Mouse (Mus musculus) heart, postnatal 36 days (tissue): ENCODE measurements around the gene Ddx10. TPM values are rescaled to one million over a fixed set of nuclear protein-coding genes. Genes with fewer than 3 reads are reported as not detected.

Experiments
- DNase-seq, 2 experiments: peaks; one replicate each; pipeline ENCODE4 v3.0.0; 2021 to 2022
- intact Hi-C: fragments of 180-260 bp; cut with DNase I; formaldehyde crosslinking; loops from one replicate; pipeline ENCODE4 v1.15.1; 2025
- total RNA-seq, 2 experiments: library from RNA; stranded (reverse); gene quantifications; 2 replicates each; pipeline ENCODE4 v1.2.3; 2021

Gene Ddx10
- 10 to 100 TPM; 10.0 to 11.6 TPM for total RNA-seq

GRCm38 (mm10) chr9:53247953-53248397, at the start of gene Ddx10:
Gene Ddx10 (minus strand): TSS chr9:53248053.
- peak; percentile 97 for DNase-seq
- intact Hi-C loops, result loop anchor here (5.0 kb wide), 2 partner anchors 289 to 419 kb away; partner anchors contain the start of genes Atm and Npat

DNA sequence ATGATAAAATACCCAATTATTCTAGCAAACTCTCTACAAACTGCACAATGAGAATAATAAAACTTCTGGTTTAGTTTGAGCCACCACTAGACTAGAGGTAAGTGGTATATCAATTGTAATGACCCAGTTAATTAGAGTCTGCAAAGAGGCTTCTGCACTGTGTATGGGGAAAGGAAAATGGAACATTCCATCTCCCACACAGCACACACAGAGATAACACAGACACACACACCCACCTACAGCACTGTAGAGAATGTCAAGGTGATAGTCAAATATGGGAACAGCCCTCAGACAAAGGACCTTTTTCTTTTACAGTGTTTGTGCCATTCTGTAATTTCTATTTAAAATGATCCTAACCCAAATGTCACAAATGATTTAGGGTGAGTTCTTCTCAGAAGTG, 45.0 kb upstream of the Ddx10 start:
- no peak for DNase-seq
- intact Hi-C loops, result no loop called here

DNA sequence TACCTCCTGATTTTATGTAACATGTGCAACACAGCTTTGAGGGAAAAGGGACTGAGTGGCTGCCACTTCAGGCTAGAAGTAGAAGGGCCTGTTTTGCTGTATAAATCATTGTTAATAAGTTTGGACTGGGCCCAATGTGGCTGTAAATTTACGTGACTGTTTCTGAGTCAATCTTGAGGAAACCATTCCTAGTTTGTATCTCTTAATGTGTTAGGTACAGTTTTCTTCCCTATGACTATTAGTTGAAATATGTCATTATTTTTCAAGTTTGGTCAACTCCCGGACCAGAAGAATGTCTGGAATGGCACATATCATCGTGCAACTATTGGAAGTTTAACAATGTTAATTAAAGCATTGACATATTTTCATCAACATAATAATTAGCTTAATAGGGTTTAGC, 42.2 kb upstream of the Ddx10 start:
- DNase-seq, result no peak
- intact Hi-C loops, result no loop called here

GRCm38 (mm10) chr9:53286793-53287192, 38.9 kb upstream of the Ddx10 start:
- intact Hi-C loops, result no loop called here
- DNase-seq, result no peak

DNA sequence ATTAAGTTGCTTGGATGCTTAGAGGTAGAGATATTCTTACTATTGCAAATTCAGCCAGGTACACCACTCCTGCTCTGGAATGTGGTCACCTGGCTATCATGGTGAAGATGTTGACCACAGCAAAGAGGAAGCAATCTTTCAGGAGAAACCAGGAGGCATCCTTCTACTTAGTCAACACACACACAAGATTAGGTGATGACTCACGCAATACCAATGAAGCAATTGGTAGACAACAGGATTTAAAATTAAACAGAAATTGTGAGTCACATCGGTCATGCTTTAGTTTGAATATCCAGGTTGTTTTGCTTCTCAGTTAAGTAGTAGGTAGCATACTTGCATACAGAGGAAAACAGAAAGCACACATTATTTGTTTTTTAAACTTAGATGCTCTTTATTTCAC, 31.1 kb upstream of the Ddx10 start:
- intact Hi-C loops, result no loop called here
- no peak for DNase-seq

DNA sequence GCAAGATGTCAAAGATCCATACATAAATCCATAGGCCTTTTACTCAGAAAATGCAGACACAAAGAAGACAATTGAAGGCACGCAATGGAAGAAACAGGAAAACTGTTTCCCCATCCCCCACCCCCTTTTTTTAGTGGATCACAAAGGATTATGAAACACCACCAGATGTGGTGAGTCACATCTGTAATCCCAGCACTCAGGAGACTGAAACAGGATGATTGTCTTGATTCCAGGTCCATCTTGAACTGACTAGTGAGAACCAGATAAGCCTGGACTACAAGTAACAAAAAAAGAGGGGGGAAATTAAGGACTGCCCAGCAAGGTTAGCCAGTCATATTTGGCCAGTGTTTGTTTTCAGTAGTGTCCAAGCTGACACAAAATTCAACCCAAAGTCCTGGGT, 28.5 kb upstream of the Ddx10 start:
- intact Hi-C loops, result no loop called here
- no peak for DNase-seq

GRCm38 (mm10) chr9:53272714-53273113, 24.9 kb upstream of the Ddx10 start:
- no peak for DNase-seq
- intact Hi-C loops, result no loop called here

DNA sequence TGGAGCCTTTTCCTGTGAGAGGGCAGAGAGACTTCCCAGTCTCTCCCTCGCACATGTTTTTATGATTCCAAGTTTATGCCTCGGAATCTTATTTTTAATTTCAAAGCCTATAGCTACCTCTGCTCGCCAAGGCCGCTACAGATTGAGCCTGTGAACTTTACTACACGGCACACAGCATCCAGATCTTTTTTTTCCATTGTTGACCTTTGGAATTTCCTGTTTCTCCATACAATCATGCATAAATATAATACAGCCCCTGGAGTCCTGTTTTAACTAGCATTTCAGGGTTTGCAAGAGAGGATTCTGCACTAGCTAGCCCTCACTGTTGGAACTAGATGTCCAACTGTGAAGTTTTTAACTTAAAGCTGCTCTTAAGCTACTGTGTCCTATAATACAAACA, 24.4 kb upstream of the Ddx10 start:
- intact Hi-C loops, result no loop called here
- no peak for DNase-seq

DNA sequence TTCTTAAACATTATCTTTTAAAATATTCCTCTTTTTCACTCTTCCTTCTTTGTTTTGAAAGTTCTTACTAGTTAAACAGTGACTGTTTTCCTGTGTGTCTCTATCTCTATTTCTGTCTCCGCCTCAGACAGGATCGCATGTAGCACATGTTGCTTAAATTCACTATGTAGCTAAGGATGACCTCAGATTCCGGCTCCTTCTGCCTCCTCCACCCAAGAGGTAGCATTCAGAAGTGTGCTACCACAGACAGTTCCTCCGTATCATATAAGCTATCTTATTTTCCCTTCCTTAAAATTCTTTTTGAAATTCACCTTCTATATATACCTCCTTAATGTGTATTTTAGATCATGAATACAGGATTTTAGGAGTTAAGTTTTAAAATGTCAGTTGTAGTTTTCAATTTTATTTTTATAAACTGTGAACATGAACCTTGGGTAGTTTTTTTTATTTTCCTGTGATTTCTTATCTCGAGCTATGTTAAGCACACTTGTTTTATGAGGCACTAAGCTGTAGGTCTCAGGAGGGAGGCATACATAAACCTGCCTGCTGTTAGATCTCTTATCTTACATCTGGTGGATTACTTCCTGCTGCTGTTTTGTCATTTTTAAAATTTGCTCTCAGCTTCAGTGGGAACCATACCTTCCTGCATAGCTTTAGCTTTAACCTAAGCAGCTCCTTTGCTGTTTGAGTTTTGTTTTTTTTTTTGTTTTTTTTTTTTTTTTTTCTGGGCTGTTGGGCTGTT, 23.6 kb upstream of the Ddx10 start:
- no peak for DNase-seq
- intact Hi-C loops, result no loop called here

DNA sequence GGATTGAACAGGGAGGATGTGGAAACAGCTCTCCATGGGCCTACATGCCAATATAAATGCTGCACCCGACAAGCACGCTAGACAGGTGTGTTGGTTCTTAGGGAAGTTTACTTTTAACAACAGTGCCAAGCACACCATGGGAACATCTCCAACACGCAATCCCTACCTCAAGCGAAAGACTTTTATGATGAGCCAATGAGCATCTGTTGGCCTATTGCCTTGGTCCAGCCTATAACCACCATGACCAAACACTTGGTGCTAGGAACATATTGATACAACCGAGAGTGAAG, 21.6 kb upstream of the Ddx10 start:
- DNase-seq, result no peak
- intact Hi-C loops, result no loop called here

GRCm38 (mm10) chr9:53268731-53269465, 21.0 kb upstream of the Ddx10 start:
- intact Hi-C loops, result no loop called here

GRCm38 (mm10) chr9:53268036-53268435, 20.2 kb upstream of the Ddx10 start:
- intact Hi-C loops, result no loop called here
- no peak for DNase-seq

More at GRCm38 (mm10) chr9:53268731-53269465, 21.0 kb upstream of the Ddx10 start:
- peak in 1 of 2 experiments; percentile 13 for DNase-seq

GRCm38 (mm10) chr9:53265589-53265988, 17.7 kb upstream of the Ddx10 start:
- no peak for DNase-seq
- intact Hi-C loops, result no loop called here

- intact Hi-C loops, result no loop called here
- no peak for DNase-seq
Observed at GRCm38 (mm10) chr9:53264387-53264786, 16.5 kb upstream of the Ddx10 start.

DNA sequence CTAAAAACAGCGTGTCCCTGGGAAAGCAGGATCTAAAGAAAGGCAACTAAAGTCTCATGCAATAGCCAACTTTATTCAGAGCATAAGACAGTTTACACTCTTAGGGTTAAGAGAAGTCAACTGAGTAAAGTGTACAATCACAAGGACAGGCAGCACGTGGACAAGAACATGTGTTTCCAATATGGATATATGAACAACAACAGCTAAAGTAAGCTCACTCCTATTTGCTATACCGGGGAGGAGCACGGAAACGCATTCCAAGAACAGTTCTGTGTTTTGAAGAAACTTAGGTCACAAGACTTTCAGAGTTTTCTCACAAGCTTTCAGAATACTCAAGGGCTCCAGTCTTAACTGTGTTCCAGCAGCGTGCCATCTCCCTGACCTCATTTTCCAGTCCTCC, 10.3 kb upstream of the Ddx10 start:
- DNase-seq, result no peak
- intact Hi-C loops, result no loop called here

DNA sequence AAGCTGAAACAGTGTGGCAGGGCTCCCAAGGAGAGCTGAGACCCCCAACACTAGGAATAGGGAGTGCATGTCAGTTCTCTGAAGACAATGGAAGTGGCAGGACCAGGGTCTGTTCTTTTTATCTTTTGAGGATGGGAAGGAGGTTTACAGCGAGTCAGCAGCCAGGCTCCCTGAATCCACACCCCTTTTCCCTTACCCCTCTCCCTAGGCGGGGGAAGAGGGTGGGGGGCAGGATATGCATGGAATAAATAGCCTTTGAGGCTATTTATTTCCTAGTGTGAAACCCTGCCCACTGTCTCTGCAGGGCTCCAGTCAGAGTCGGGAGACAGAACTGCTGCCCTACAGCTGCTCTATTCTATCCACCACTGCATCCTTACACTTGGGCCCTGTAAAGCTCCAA, 9.9 kb upstream of the Ddx10 start:
- no peak for DNase-seq

GRCm38 (mm10) chr9:53256690-53257305, 8.9 kb upstream of the Ddx10 start:
- DNase-seq, result no peak

More for the DNA sequence above, 9.9 kb upstream of the Ddx10 start:
- intact Hi-C loops, result no loop called here

DNA sequence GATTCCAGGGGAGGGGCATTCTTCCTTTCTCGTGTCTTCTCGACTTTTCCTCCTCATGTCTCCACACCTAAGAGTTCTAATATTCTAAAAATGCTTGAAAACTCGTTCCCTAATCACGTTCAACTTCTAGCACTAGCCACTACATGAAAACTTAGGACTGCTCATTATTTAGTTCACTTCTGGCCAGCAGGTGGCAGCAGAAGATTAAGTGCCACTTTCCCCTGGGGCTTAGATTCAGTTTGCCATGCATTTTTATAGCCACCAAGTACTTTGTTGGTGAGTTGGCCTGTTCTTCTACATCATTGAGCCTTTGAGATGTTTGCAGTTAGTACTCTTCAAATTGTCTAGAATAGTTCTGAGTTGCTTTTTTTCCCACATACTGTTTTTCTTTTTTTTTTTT, 6.5 kb upstream of the Ddx10 start:
- intact Hi-C loops, result loop anchor here (1.0 to 5.0 kb wide), 2 partner anchors 144 to 208 kb away; no protein-coding TSS in a partner anchor

More at GRCm38 (mm10) chr9:53256690-53257305, 8.9 kb upstream of the Ddx10 start:
- intact Hi-C loops, result no loop called here

DNA sequence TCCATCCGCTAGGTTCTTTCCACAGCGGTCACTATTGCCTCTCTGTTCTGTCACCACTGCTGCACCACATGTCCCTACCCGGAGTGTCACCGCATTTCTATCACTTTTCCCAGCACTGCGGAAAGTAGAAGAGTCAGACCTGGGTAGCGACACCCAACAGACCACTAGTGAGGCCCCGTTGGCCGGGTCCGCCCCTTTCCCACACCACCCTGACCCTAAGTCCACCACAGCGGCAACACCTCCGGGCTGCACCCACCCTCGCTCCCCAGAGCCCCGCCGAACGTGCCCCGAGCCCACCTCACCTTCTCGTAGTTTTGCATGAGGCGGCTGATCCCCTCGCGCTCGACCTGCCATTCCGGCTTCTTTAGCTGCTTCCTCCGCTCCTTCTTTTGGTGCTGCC, 337 bp downstream of the Ddx10 start:
- intact Hi-C loops, result loop anchor here (5.0 kb wide), 2 partner anchors 290 to 420 kb away; partner anchors contain the start of genes Atm and Npat
- no peak for DNase-seq

More for the DNA sequence above, 6.5 kb upstream of the Ddx10 start:
- peak; percentile 76 to 85 for DNase-seq

DNA sequence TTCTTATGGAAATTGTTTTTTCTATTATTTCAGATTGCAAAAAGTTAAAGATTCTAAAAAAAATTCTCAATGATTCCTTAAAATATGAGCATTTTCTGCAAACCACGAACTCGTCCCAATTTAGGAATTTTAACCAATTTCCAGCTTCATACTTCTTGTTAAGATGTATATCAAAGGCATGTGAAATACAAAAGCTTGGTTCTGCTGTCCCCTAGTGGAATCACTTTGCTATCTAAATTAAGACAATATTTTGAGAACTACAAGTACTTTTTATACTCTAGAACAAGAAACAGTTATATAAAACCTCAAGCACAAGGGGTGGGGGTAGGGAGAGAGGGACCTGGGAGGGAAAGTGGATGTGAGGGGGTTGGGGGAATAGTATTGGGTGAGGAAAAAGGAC, 29.7 kb downstream of the Ddx10 start:
- DNase-seq, result no peak
- intact Hi-C loops, result loop anchor here (1.0 kb wide), 1 partner anchor 920 kb away; no protein-coding TSS in a partner anchor

DNA sequence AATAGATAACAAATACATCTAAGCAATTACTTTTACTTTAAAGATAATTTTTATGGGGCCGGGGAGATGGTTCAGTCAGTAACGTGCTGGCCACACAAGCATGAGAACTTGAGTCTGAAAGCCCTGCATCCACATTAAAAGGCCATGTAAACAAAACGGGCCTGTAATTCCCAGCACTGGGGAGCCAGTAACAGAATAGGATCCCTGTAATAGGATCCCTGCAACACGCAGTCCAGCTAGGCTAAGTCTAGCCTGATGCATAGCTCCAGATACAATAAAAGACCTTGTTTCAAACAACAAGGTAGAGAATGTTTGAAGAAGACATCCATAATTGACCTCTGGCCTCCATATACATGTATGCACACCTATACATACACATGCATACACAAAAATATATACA, 39.6 kb downstream of the Ddx10 start:
- intact Hi-C loops, result no loop called here
- DNase-seq, result no peak
